Mouse (Mus musculus) lung, adult 2 months (tissue): ENCODE results near the gene Hao1. TPM values are rescaled to one million over a fixed set of nuclear protein-coding genes. Genes with fewer than 3 reads are reported as not detected.

Experiments used
- DNase-seq: peaks from one replicate; pipeline ENCODE4 v3.0.0; 2022
- H3K4me1 ChIP-seq: fragments of 200-500 bp; 2 replicates; pipeline ENCODE4 v1.6.1; 2011; ENCODE audit warnings: low read length; ENCODE audit not compliant: control insufficient read depth, insufficient read depth
- H3K4me3 ChIP-seq: fragments of 200-500 bp; replicated peaks from 2 replicates; pipeline ENCODE3; 2011; ENCODE audit warnings: low read depth, mild to moderate bottlenecking, control low read depth, low read length; ENCODE audit errors: extremely low read depth
- CTCF ChIP-seq: fragments of 200-500 bp; IDR thresholded peaks from 2 replicates; pipeline ENCODE4 v1.5.1; 2011; ENCODE audit warnings: mild to moderate bottlenecking, low read length, control low read depth; ENCODE audit not compliant: insufficient read depth
- POLR2A ChIP-seq: fragments of 200-500 bp; IDR thresholded peaks from 2 replicates; pipeline ENCODE4 v1.6.1; 2011; ENCODE audit warnings: low read depth, mild to moderate bottlenecking, control low read depth, low read length, borderline replicate concordance; ENCODE audit errors: extremely low read depth
- WGBS: fragments of 180-500 bp; shearing (Covaris S2); methylation state at CpG from one replicate; pipeline ENCODE4 v1.1.7; 2018; 5-methylcytosine and 5-hydroxymethylcytosine counted together
- polyA plus RNA-seq: library from polyadenylated mRNA; depleted of rRNA; stranded (reverse); fragments of >200 nt; gene quantifications from 2 replicates; pipeline ENCODE4 v1.2.3, GENCODE M21; 2012; rRNA removed

Gene Hao1
- polyA plus RNA-seq, 1 experiment: not detected

GRCm38 (mm10) chr2:134481174-134481573 lies 73.0 kb downstream of the Hao1 start:
- 90% methylated on average over 6 of the region's 6 CpGs for WGBS
- H3K4me3 ChIP-seq: no peak overlapping the region
- no peak for DNase-seq
- TF ChIP-seq CTCF (no peak), POLR2A (no peak)
- H3K4me1 ChIP-seq: no peaks in the 10 kb centered on the region

- H3K4me1 ChIP-seq: no peaks in the 10 kb centered on the region
- DNase-seq: no peak
- no peak for TF ChIP-seq POLR2A
- no peak for TF ChIP-seq CTCF
- no peak overlapping the region for H3K4me3 ChIP-seq
- WGBS: 48% methylated on average over 2 of the region's 2 CpGs
Observed at GRCm38 (mm10) chr2:134465132-134465531, 89.0 kb downstream of the Hao1 start.

GRCm38 (mm10) chr2:134462321-134462720 lies 91.8 kb downstream of the Hao1 start:
- WGBS: 58% methylated on average over 6 of the region's 6 CpGs
- no peak for TF ChIP-seq CTCF
- TF ChIP-seq POLR2A: no peak
- Histone ChIP-seq H3K4me3 (no peak overlapping the region), H3K4me1 (no peaks in the 10 kb centered on the region)
- no peak for DNase-seq

- TF ChIP-seq CTCF: no peak
- no peak for TF ChIP-seq POLR2A
- WGBS: 46% methylated on average over 5 of the region's 5 CpGs
- no peaks in the 10 kb centered on the region for H3K4me1 ChIP-seq
- DNase-seq: no peak
- H3K4me3 ChIP-seq: no peak overlapping the region
Observed at GRCm38 (mm10) chr2:134460831-134461230, 93.3 kb downstream of the Hao1 start.

GRCm38 (mm10) chr2:134456065-134456505 lies 98.1 kb downstream of the Hao1 start:
- Histone ChIP-seq H3K4me3 (no peak overlapping the region), H3K4me1 (no peaks in the 10 kb centered on the region)
- TF ChIP-seq CTCF (no peak), POLR2A (no peak)
- no peak for DNase-seq
- WGBS: 22% methylated on average over 7 of the region's 7 CpGs

- no peak for DNase-seq
- TF ChIP-seq POLR2A (no peak), CTCF (no peak)
- 79% methylated on average over 1 of the region's 1 CpGs for WGBS
- no peaks in the 10 kb centered on the region for H3K4me1 ChIP-seq
- H3K4me3 ChIP-seq: no peak overlapping the region
Observed at GRCm38 (mm10) chr2:134452748-134453147, 101.4 kb downstream of the Hao1 start.

GRCm38 (mm10) chr2:134450976-134451375 lies 103.2 kb downstream of the Hao1 start:
- TF ChIP-seq CTCF (no peak), POLR2A (no peak)
- H3K4me1 ChIP-seq: no peaks in the 10 kb centered on the region
- no peak for DNase-seq
- H3K4me3 ChIP-seq: no peak overlapping the region
- 56% methylated on average over 1 of the region's 1 CpGs for WGBS

Other genes with a start within 250 kb of the Hao1 start
- gene Tmx4, start 89.8 kb upstream of the Hao1 start, polyA plus RNA-seq: 6.9 TPM in 2 replicates
- gene Plcb1, start 231.7 kb upstream of the Hao1 start, polyA plus RNA-seq: 6.0 and 6.2 TPM in 2 replicates